Mouse (Mus musculus) liver, embryonic 14.5 days (tissue): ENCODE data around the gene Fgfr2. TPM values are rescaled to one million over a fixed set of nuclear protein-coding genes. Genes with fewer than 3 reads are reported as not detected.

Experiments used
- ATAC-seq: fragments of 200-750 bp; cut with Nextera tagmentation; 2 replicates; pipeline ENCODE4 v1.8.0; 2017; ENCODE audit warnings: moderate number of reproducible peaks, mild to moderate bottlenecking, moderate library complexity; ENCODE audit not compliant: insufficient read depth
- DNase-seq, 3 experiments: peaks; one replicate each; pipeline ENCODE4 v3.0.0-alpha.2; 2012 to 2013; ENCODE audit warnings: low read depth in 3 of 3, low spot score in 3 of 3
- H3K27ac ChIP-seq: fragments of 300-500 bp; sonication (generic); 2 replicates; pipeline ENCODE4 v1.5.1; 2014; ENCODE audit warnings: moderate library complexity, mild to moderate bottlenecking, control low read depth, inconsistent platforms
- H3K27me3 ChIP-seq: fragments of 300-500 bp; sonication (generic); 2 replicates; pipeline ENCODE4 v1.6.1; 2014; ENCODE audit warnings: mild to moderate bottlenecking, low read length, moderate library complexity; ENCODE audit not compliant: control insufficient read depth, insufficient read depth
- H3K36me3 ChIP-seq: fragments of 300-500 bp; sonication (generic); replicated peaks from 2 replicates; pipeline ENCODE4 v1.6.1; 2014; ENCODE audit warnings: low read depth; ENCODE audit not compliant: control insufficient read depth, insufficient read depth
- H3K4me1 ChIP-seq, 2 experiments: fragments of 200-500 bp in 1 of 2; fragments of 300-500 bp in 1 of 2; sonication (generic) in 1 of 2; replicated peaks; 2 replicates each; pipeline ENCODE4 v1.6.1; 2012 to 2014; ENCODE audit warnings: antibody characterized with exemption in 1 of 2, inconsistent platforms in 1 of 2, low read length in 1 of 2; ENCODE audit not compliant: control insufficient read depth in 2 of 2, insufficient read depth in 2 of 2
- H3K4me2 ChIP-seq: fragments of 300-500 bp; sonication (generic); 2 replicates; pipeline ENCODE4 v1.6.1; 2014; ENCODE audit warnings: low read depth, mild to moderate bottlenecking, control low read depth, moderate library complexity
- H3K4me3 ChIP-seq, 2 experiments: fragments of 200-500 bp in 1 of 2; fragments of 300-500 bp in 1 of 2; sonication (generic) in 1 of 2; 2 replicates each; pipeline ENCODE4 v1.5.1; 2012 to 2014; ENCODE audit warnings: low read depth in 2 of 2, low read length in 2 of 2, mild to moderate bottlenecking in 2 of 2, control low read depth in 1 of 2, inconsistent platforms in 1 of 2, moderate library complexity in 1 of 2; ENCODE audit not compliant: insufficient read depth in 1 of 2
- H3K9ac ChIP-seq: fragments of 300-500 bp; sonication (generic); replicated peaks from 2 replicates; pipeline ENCODE4 v1.6.1; 2014; ENCODE audit warnings: mild to moderate bottlenecking, control low read depth, moderate library complexity
- H3K9me3 ChIP-seq: fragments of 300-500 bp; sonication (generic); 2 replicates; pipeline ENCODE4 v1.6.1; 2016; ENCODE audit warnings: low read length, mixed read lengths; ENCODE audit not compliant: control insufficient read depth
- CTCF ChIP-seq: IDR thresholded peaks from 2 replicates; pipeline ENCODE4 v1.5.1; 2016; ENCODE audit warnings: antibody characterized with exemption, low read depth, control low read depth
- EP300 ChIP-seq: IDR thresholded peaks from 2 replicates; pipeline ENCODE4 v1.6.1; 2016; ENCODE audit warnings: antibody characterized with exemption, low read depth
- WGBS: fragments of 180-500 bp; shearing (Covaris S2); extraction: QIAGEN DNeasy Blood & Tissue Kit; methylation state at CpG from one replicate; pipeline ENCODE4 v1.1.7; 2014; ENCODE audit not compliant: insufficient replicate concordance; 5-methylcytosine and 5-hydroxymethylcytosine counted together
- polyA plus RNA-seq, 2 experiments: library from polyadenylated mRNA; depleted of rRNA in 1 of 2; stranded (reverse) in 1 of 2; unstranded in 1 of 2; fragments of >200 nt; fragmentation: Nextera tagmentation in 1 of 2; extraction: Ambion mirVana in 1 of 2; gene quantifications; 2 replicates each; pipeline versions ENCODE4 v1.2.1 to v1.2.3; 2012 to 2014

The Fgfr2 gene
- polyA plus RNA-seq, 2 experiments, result 7.9 to 8.8 TPM

DNA sequence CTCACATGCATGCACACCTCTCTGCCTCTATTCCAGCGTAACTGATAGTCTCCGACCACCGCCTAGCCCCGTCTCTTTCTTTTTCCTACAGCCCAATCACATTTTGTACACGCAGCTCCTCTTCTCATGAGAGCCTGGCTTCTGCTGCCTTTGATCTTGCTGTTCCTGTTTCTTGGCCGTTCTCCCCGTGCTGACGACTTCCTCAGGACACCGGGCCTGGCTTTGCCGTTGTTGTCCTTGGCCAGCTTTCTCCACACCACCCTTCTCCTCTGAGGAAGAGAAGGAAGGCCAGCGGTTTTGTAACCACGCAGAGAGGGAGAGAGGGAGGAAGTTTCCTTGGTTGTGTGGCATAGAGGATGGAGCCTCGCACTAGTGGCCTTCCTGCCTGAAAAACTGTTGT is 2465.4 kb downstream of the Fgfr2 start:
- DNase-seq (no peak), ATAC-seq (no peak)
- Histone ChIP-seq H3K27me3 (no peaks in the 10 kb centered on the region), H3K4me1 (peaks cover 0 to 12% of the 10 kb centered on the region in 2 experiments; a peak in 2 of 4 replicates), H3K4me2 (no peak overlapping the region), H3K9me3 (no peaks in the 10 kb centered on the region), H3K36me3 (no peaks in the 10 kb centered on the region), H3K9ac (no peak overlapping the region), H3K27ac (no peak overlapping the region), H3K4me3 (no peak overlapping the region)
- no peak for TF ChIP-seq EP300
- TF ChIP-seq CTCF, result no peak
- WGBS, result 29% methylated on average over 13 of the region's 13 CpGs

DNA sequence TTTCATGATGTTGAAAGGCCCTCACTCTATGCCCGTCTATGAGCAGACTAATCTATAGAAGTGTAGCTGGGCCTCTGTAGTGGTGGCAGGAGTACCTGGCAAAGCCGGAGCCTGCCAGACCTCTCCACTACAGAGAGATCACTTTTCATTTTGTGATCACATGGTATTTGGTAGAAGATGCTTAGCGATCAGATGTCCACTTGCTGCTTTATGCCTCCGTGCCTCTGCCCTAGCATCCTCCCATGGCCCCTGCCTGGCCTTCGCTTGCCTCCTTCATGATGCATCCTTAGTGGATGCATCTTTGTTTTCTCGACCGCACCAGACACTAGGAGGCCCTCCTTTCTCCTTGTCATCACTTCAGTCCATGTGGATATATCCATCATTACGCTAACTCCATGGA is 2466.2 kb downstream of the Fgfr2 start:
- Histone ChIP-seq H3K4me3 (no peak overlapping the region), H3K9me3 (no peaks in the 10 kb centered on the region), H3K4me2 (no peak overlapping the region), H3K36me3 (no peaks in the 10 kb centered on the region), H3K4me1 (peaks cover 0 to 12% of the 10 kb centered on the region in 2 experiments; a peak in 2 of 4 replicates), H3K27me3 (no peaks in the 10 kb centered on the region), H3K9ac (no peak overlapping the region), H3K27ac (no peak overlapping the region)
- TF ChIP-seq EP300 (no peak), CTCF (no peak)
- ATAC-seq (no peak), DNase-seq (no peak)
- WGBS, result 73% methylated on average over 8 of the region's 8 CpGs

DNA sequence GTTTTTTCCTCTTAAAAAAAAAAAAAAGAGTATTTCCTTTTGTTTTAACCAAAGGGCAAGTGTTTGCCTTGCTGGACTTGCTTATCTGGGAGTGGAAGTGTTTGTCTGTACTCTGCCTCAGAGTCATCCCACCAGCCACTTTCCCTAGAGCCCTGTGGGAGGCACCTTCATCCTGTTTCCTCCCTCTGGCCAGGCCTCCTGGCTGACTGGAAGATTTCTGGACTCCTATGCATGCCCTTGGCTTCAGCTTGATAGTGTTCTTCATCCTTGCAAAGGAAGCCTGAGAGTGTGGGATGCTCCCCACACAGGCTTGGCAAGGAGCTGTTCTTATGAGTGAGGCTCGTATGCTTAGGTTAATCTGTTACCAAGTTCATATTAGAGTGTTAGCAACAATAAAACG is 2468.6 kb downstream of the Fgfr2 start:
- no peak for TF ChIP-seq CTCF
- TF ChIP-seq EP300, result no peak
- Histone ChIP-seq H3K4me2 (no peak overlapping the region), H3K4me1 (peaks cover 0 to 12% of the 10 kb centered on the region in 2 experiments; a peak in 2 of 4 replicates), H3K4me3 (no peak overlapping the region), H3K9ac (no peak overlapping the region), H3K9me3 (no peaks in the 10 kb centered on the region), H3K27me3 (no peaks in the 10 kb centered on the region), H3K27ac (no peak overlapping the region), H3K36me3 (no peaks in the 10 kb centered on the region)
- DNase-seq (no peak), ATAC-seq (no peak; the same call in 1 of the 2 replicates)
- 42% methylated on average over 2 of the region's 2 CpGs for WGBS

DNA sequence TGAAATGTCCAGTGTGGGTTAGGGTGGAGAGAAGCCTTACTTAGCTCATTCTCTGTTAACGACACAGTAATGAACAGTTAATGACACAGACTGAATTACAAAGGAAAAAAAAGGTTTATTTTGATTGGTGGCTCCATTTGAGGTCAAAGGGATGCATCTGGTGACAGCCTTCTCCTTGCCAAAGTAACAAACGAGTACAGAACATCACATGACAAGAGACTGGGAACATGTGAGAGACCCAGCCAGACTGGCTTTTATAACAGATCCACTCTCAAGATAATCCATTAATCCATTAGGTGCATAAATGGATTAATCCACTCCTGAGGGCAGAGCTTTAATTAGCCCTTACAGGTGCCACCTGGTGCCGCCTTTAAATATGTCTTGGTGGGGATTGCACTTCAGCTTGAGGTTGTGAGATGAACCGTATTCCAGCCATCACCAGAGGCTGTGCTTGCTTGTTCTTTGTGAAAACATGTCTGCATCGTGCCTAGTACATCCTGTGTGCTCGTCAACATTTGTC is 2470.1 kb downstream of the Fgfr2 start:
- Histone ChIP-seq H3K9me3 (no peaks in the 10 kb centered on the region), H3K4me2 (no peak overlapping the region), H3K36me3 (no peaks in the 10 kb centered on the region), H3K9ac (no peak overlapping the region), H3K27ac (no peak overlapping the region), H3K27me3 (no peaks in the 10 kb centered on the region), H3K4me3 (no peak overlapping the region), H3K4me1 (peaks cover 0 to 12% of the 10 kb centered on the region in 2 experiments; a peak in 2 of 4 replicates)
- WGBS, result 62% methylated on average over 6 of the region's 6 CpGs
- ATAC-seq (no peak), DNase-seq (no peak)
- TF ChIP-seq EP300 (no peak), CTCF (no peak)

DNA sequence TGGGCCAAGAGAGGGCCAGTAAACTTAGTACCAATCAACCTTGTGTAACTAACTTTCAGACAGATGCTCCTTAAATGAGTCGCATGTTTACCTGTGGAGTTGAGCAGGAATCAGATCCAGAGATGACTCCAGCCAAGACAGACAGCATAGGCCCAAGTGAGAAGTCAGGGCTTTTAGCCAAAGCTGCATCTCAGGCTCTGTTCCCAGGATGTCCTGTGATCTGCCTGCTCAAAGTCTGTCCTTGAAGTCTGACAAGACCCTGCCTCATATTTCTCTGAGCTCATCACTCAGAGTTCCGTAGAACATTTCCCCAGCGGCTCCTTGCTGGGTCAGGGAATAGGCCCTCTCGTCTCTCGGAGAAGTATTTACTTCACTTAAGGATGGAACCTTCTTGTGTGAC is 2472.5 kb downstream of the Fgfr2 start:
- DNase-seq (no peak), ATAC-seq (no peak)
- TF ChIP-seq EP300 (no peak), CTCF (no peak)
- no peak overlapping the region for H3K9ac ChIP-seq
- H3K4me2 ChIP-seq, result no peak overlapping the region
- H3K27me3 ChIP-seq, result no peaks in the 10 kb centered on the region
- H3K36me3 ChIP-seq, result no peaks in the 10 kb centered on the region
- no peaks in the 10 kb centered on the region for H3K9me3 ChIP-seq
- H3K4me1 ChIP-seq, result peaks cover 0 to 12% of the 10 kb centered on the region in 2 experiments; a peak in 2 of 4 replicates
- no peak overlapping the region for H3K4me3 ChIP-seq
- 80% methylated on average over 5 of the region's 5 CpGs for WGBS
- no peak overlapping the region for H3K27ac ChIP-seq
